Mouse (Mus musculus): ENCODE measurements around the gene Pglyrp2.

The Pglyrp2 gene

GRCm38 (mm10) chr17:32424034-32424433, at the start of gene Pglyrp2:
Pglyrp2 (minus strand) TSS chr17:32424167.
- no peak for ATAC-seq (ENCODE audit: low TSS enrichment)

- no peak for ATAC-seq (ENCODE audit: low TSS enrichment)
Observed at GRCm38 (mm10) chr17:32472176-32472575, 48.2 kb upstream of the Pglyrp2 start.

GRCm38 (mm10) chr17:32470795-32471194, 46.8 kb upstream of the Pglyrp2 start:
- no peak for ATAC-seq (ENCODE audit: low TSS enrichment)

GRCm38 (mm10) chr17:32468494-32468893, 44.5 kb upstream of the Pglyrp2 start:
- ATAC-seq (ENCODE audit: low TSS enrichment), result no peak

- ATAC-seq (ENCODE audit: low TSS enrichment), result no peak
Observed at GRCm38 (mm10) chr17:32454997-32455396, 31.0 kb upstream of the Pglyrp2 start.

GRCm38 (mm10) chr17:32454188-32454587, 30.2 kb upstream of the Pglyrp2 start:
- ATAC-seq (ENCODE audit: low TSS enrichment), result no peak

GRCm38 (mm10) chr17:32452482-32452881, 28.5 kb upstream of the Pglyrp2 start, which contains the start of gene Cyp4f39:
Cyp4f39 (plus strand) TSS chr17:32452723.
- ATAC-seq (ENCODE audit: low TSS enrichment), result no peak

- no peak for ATAC-seq (ENCODE audit: low TSS enrichment)
Observed at GRCm38 (mm10) chr17:32450844-32451537, 27.0 kb upstream of the Pglyrp2 start.

GRCm38 (mm10) chr17:32449042-32449441, 25.1 kb upstream of the Pglyrp2 start:
- no peak for ATAC-seq (ENCODE audit: low TSS enrichment)

- no peak for ATAC-seq (ENCODE audit: low TSS enrichment)
Observed at GRCm38 (mm10) chr17:32447195-32447594, 23.2 kb upstream of the Pglyrp2 start.

- no peak for ATAC-seq (ENCODE audit: low TSS enrichment)
Observed at GRCm38 (mm10) chr17:32445016-32445415, 21.0 kb upstream of the Pglyrp2 start.

GRCm38 (mm10) chr17:32443245-32443644, 19.3 kb upstream of the Pglyrp2 start:
- ATAC-seq (ENCODE audit: low TSS enrichment), result no peak

GRCm38 (mm10) chr17:32437106-32437505, 13.1 kb upstream of the Pglyrp2 start:
- ATAC-seq (ENCODE audit: low TSS enrichment), result no peak

- no peak for ATAC-seq (ENCODE audit: low TSS enrichment)
Observed at GRCm38 (mm10) chr17:32435151-32435550, 11.2 kb upstream of the Pglyrp2 start.

GRCm38 (mm10) chr17:32434324-32434723, 10.4 kb upstream of the Pglyrp2 start:
- no peak for ATAC-seq (ENCODE audit: low TSS enrichment)

- no peak for ATAC-seq (ENCODE audit: low TSS enrichment)
Observed at GRCm38 (mm10) chr17:32431972-32432371, 8.0 kb upstream of the Pglyrp2 start.

GRCm38 (mm10) chr17:32426610-32427009, 2.6 kb upstream of the Pglyrp2 start:
- no peak for ATAC-seq (ENCODE audit: low TSS enrichment)

GRCm38 (mm10) chr17:32420781-32421180, 3.2 kb downstream of the Pglyrp2 start:
- no peak for ATAC-seq (ENCODE audit: low TSS enrichment)

- no peak for ATAC-seq (ENCODE audit: low TSS enrichment)
Observed at GRCm38 (mm10) chr17:32419989-32420388, 4.0 kb downstream of the Pglyrp2 start.

GRCm38 (mm10) chr17:32416771-32417170, 7.2 kb downstream of the Pglyrp2 start:
- ATAC-seq (ENCODE audit: low TSS enrichment), result no peak

GRCm38 (mm10) chr17:32415417-32416020, 8.4 kb downstream of the Pglyrp2 start:
- ATAC-seq (ENCODE audit: low TSS enrichment), result no peak

GRCm38 (mm10) chr17:32411898-32412297, 12.1 kb downstream of the Pglyrp2 start:
- ATAC-seq (ENCODE audit: low TSS enrichment), result no peak

- ATAC-seq (ENCODE audit: low TSS enrichment), result no peak
Observed at GRCm38 (mm10) chr17:32403417-32403816, 20.6 kb downstream of the Pglyrp2 start, which contains the start of gene Rasal3. Rasal3 (minus strand) TSS chr17:32403583.
